Mouse (Mus musculus): ENCODE data around the gene Fam222a.

The Fam222a gene

DNA sequence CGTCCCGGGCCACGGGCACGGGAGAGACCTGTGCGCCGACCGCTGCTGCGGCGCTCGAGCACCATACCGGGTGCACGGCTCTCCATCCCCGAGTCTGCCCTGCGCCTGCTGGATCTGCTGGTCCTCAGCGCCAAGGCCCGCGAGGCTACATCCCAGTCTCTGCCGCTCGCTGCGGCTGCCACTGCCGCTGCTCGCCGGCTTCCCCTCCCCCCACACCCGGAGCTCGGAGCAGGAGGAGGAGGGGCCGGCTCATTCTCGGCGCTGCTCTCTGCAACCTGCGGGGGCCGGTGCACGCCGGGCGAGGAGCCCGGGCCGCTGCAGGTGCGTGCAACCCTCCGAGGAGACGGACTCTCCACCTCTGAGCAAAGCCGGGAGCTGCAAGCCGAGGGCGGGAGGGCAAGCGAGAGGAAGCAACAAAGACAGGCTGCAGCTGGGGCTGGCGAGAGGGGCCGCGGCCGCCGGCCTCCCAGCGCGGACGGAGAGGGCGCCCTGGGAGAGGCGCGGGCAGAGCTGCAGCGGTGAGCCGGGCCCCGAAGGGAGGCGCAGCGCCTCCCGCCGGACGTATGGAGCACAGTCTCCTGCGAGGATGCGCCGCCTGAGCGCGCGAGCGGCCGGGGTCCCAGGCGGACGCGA lies at the start of gene Fam222a:
Gene Fam222a, plus strand, starts transcription at position 452 of the 633 bp plus-strand sequence.
- Histone ChIP-seq H3K27me3 (ENCODE audit: insufficient read depth, low read length) (peaks cover 29% of the 10 kb centered on the region), H3K4me1 (replicated peaks; ENCODE audit: low read depth, low read length) (peaks cover 77% of the 10 kb centered on the region)
- TF ChIP-seq POU5F1 (IDR thresholded peaks at IDR 0.05; ENCODE audit: borderline replicate concordance, low read length) (no peak), NANOG (IDR thresholded peaks at IDR 0.05; ENCODE audit: borderline replicate concordance, low read length) (no peak), CTCF (conservative IDR thresholded peaks at IDR 0.05; ENCODE audit: low read length) (no peak)

DNA sequence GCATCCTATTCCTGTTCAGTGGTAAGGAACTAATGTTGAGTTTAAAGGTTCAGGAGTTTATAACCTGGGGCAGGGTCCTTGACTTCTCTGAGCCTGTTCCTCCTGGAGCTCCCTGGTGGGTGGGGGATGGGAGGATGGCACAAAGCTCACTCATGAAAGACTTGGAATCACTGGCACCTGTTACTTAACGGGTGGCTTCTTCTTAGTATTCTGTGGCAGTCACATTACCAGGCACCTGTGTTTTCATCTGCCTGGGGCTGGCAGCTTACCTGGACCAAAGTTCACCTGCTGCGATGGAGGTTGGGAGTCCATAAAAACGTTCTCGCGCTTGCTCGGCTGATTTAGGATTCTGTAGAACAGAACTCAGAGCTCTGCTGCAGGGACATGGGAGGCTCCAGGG lies 39.5 kb upstream of the Fam222a start:
- H3K36me3 ChIP-seq (ENCODE audit: insufficient read depth, low read length), result no peaks in the 10 kb centered on the region
- no peaks in the 10 kb centered on the region for H3K27me3 ChIP-seq (ENCODE audit: insufficient read depth, low read length)
- H3K9me3 ChIP-seq (ENCODE audit: low read length), result no peaks in the 10 kb centered on the region
- no peak overlapping the region for H3K4me3 ChIP-seq (replicated peaks; ENCODE audit: low read length)
- H3K4me1 ChIP-seq (replicated peaks; ENCODE audit: low read depth, low read length), result peaks cover 20% of the 10 kb centered on the region
- TF ChIP-seq CTCF (conservative IDR thresholded peaks at IDR 0.05; ENCODE audit: low read length) (no peak), NANOG (IDR thresholded peaks at IDR 0.05; ENCODE audit: borderline replicate concordance, low read length) (no peak), POU5F1 (IDR thresholded peaks at IDR 0.05; ENCODE audit: borderline replicate concordance, low read length) (no peak)

More for the DNA sequence above, at the start of gene Fam222a:
- Histone ChIP-seq H3K36me3 (ENCODE audit: insufficient read depth, low read length) (peaks cover 4% of the 10 kb centered on the region; the same call in 1 of the 2 replicates), H3K4me3 (replicated peaks; ENCODE audit: low read length) (peak within 1 kb of the TSS; percentile 98), H3K9me3 (ENCODE audit: low read length) (peaks cover 7% of the 10 kb centered on the region)

DNA sequence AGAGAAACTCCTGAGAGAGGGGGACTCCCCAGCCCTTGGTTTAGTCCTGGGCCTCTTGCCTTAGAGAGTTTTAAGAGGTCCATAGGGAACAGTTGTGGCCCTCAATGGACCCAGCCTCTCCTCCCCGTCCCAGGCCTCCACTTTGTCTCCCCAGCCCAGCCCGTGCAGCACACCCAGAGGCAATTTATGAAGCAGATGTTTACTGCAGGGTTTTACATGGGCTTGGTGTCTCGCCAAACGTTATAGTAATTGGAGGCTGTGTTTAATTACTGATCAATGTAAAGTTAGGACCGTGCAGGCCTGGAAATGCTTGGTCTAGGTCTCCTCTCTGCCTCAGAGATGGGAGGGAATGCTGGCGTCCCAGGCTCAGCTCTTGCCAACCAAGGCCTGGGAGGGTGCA lies 37.5 kb upstream of the Fam222a start:
- no peak overlapping the region for H3K4me3 ChIP-seq (replicated peaks; ENCODE audit: low read length)
- 0 out of 2 replicates have a peak, but pooled peaks cover 3% of the 10 kb centered on the region for H3K27me3 ChIP-seq (ENCODE audit: insufficient read depth, low read length)
- H3K9me3 ChIP-seq (ENCODE audit: low read length), result no peaks in the 10 kb centered on the region
- H3K4me1 ChIP-seq (replicated peaks; ENCODE audit: low read depth, low read length), result peaks cover 22% of the 10 kb centered on the region
- no peaks in the 10 kb centered on the region for H3K36me3 ChIP-seq (ENCODE audit: insufficient read depth, low read length)
- TF ChIP-seq NANOG (IDR thresholded peaks at IDR 0.05; ENCODE audit: borderline replicate concordance, low read length), result no peak

DNA sequence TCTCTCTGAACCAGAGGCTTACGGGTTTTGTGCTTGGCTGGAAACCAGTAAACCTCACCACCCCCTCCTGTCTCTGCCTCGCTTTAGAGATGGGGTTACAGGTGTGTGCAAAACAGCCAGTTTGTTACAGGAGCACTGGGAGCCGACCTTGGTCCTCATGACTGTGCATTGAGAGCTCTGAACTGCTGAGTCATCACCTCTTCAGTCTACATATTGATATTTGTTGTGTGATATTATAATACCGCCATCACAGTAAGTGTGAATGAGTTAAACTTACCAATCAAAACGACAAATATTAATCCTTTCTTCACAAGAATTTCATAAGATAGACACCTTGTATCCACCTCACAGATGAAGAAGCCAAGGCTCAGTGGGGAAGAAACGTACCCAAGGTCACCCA lies 35.8 kb upstream of the Fam222a start:
- Histone ChIP-seq H3K4me3 (replicated peaks; ENCODE audit: low read length) (no peak overlapping the region), H3K27me3 (ENCODE audit: insufficient read depth, low read length) (peaks cover 8% of the 10 kb centered on the region), H3K4me1 (replicated peaks; ENCODE audit: low read depth, low read length) (peaks cover 35% of the 10 kb centered on the region), H3K9me3 (ENCODE audit: low read length) (no peaks in the 10 kb centered on the region), H3K36me3 (ENCODE audit: insufficient read depth, low read length) (no peaks in the 10 kb centered on the region)
- TF ChIP-seq NANOG (IDR thresholded peaks at IDR 0.05; ENCODE audit: borderline replicate concordance, low read length), result no peak
- no peak for TF ChIP-seq POU5F1 (IDR thresholded peaks at IDR 0.05; ENCODE audit: borderline replicate concordance, low read length)
- TF ChIP-seq CTCF (conservative IDR thresholded peaks at IDR 0.05; ENCODE audit: low read length), result no peak

DNA sequence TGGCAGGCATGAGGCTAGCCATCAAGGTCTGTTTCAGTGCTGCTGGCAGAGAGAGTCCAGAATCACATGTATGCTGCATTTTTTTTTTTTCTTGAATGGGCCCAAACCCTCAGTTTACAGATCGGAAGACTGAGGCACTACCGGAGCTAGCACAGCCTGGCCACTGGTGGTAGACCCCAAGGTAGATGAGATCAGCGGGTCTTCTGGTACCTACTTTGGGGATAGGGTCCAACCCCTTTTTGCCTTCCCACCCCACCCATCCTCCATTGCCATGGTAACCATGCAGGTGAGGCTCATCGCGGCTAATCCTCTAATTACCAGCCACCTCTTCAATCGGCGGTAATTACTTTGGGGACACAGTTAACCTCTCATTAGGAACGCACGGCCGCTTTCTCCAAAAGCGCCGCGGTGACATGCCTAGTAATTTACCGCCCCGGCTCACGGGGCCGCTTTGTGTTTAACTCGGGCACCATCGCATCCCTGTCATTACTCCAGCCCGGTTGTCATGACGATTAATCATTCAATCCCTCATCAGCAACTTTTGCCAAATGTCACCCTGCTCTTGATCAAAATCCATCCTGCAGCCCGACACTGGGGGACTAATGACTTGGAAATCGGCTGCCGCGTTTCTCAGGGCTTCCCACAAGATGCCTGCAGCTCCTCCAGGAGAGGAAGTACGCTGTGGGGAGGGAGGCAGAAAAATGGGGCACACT lies 30.4 kb upstream of the Fam222a start:
- peak overlapping the region; percentile 53 for H3K4me3 ChIP-seq (replicated peaks; ENCODE audit: low read length)
- no peaks in the 10 kb centered on the region for H3K9me3 ChIP-seq (ENCODE audit: low read length)
- H3K4me1 ChIP-seq (replicated peaks; ENCODE audit: low read depth, low read length), result peaks cover 66% of the 10 kb centered on the region
- TF ChIP-seq NANOG (IDR thresholded peaks at IDR 0.05; ENCODE audit: borderline replicate concordance, low read length) (no peak), CTCF (conservative IDR thresholded peaks at IDR 0.05; ENCODE audit: low read length) (no peak), POU5F1 (IDR thresholded peaks at IDR 0.05; ENCODE audit: borderline replicate concordance, low read length) (no peak)
- H3K27me3 ChIP-seq (ENCODE audit: insufficient read depth, low read length), result peaks cover 28% of the 10 kb centered on the region
- H3K36me3 ChIP-seq (ENCODE audit: insufficient read depth, low read length), result no peaks in the 10 kb centered on the region

DNA sequence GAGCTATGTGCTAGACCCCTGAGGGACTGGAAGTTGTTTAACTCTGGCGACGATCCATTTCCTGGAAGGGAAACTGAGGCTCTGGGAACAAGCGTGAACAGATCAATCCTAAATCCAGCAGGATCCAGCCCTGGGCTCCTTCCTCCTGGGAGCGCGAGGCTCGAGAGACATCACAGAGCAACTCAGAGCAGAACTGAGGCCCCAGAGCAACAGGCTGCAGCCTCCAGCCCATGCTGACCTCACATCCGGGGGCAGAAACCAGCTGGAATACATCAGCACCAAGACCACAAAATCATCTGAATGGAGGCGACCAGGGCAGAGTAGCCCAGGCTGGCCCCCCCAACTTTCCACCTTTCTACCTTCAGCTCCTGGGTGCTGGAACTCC lies 29.8 kb upstream of the Fam222a start:
- Histone ChIP-seq H3K4me3 (replicated peaks; ENCODE audit: low read length) (peak overlapping the region; percentile 53), H3K36me3 (ENCODE audit: insufficient read depth, low read length) (no peaks in the 10 kb centered on the region), H3K9me3 (ENCODE audit: low read length) (no peaks in the 10 kb centered on the region), H3K4me1 (replicated peaks; ENCODE audit: low read depth, low read length) (peaks cover 65% of the 10 kb centered on the region), H3K27me3 (ENCODE audit: insufficient read depth, low read length) (peaks cover 28% of the 10 kb centered on the region)
- TF ChIP-seq CTCF (conservative IDR thresholded peaks at IDR 0.05; ENCODE audit: low read length), result no peak
- no peak for TF ChIP-seq NANOG (IDR thresholded peaks at IDR 0.05; ENCODE audit: borderline replicate concordance, low read length)
- TF ChIP-seq POU5F1 (IDR thresholded peaks at IDR 0.05; ENCODE audit: borderline replicate concordance, low read length), result no peak

DNA sequence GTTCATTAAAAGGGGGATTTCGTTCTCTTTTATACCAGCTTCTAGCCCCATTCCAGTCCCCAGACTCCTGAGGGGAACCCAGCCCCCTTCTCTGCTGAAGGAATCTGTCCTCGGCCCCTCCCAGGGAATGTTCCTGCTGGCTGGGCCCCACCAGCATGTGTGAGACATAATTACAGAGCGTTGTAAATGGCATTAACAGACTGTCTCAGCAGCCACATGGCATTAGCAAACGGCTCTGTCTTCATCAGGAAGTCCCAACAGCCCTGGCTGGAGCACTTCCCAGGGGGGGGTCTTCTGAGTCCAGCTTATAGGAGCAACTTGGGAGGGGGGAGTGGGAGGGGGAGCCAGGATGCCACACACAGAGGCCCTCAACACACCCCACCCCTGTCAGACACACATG lies 29.1 kb upstream of the Fam222a start:
- no peak overlapping the region for H3K4me3 ChIP-seq (replicated peaks; ENCODE audit: low read length)
- no peaks in the 10 kb centered on the region for H3K9me3 ChIP-seq (ENCODE audit: low read length)
- H3K27me3 ChIP-seq (ENCODE audit: insufficient read depth, low read length), result peaks cover 28% of the 10 kb centered on the region
- H3K4me1 ChIP-seq (replicated peaks; ENCODE audit: low read depth, low read length), result peaks cover 65% of the 10 kb centered on the region
- no peaks in the 10 kb centered on the region for H3K36me3 ChIP-seq (ENCODE audit: insufficient read depth, low read length)
- TF ChIP-seq CTCF (conservative IDR thresholded peaks at IDR 0.05; ENCODE audit: low read length), result no peak
- TF ChIP-seq NANOG (IDR thresholded peaks at IDR 0.05; ENCODE audit: borderline replicate concordance, low read length), result no peak
- no peak for TF ChIP-seq POU5F1 (IDR thresholded peaks at IDR 0.05; ENCODE audit: borderline replicate concordance, low read length)

DNA sequence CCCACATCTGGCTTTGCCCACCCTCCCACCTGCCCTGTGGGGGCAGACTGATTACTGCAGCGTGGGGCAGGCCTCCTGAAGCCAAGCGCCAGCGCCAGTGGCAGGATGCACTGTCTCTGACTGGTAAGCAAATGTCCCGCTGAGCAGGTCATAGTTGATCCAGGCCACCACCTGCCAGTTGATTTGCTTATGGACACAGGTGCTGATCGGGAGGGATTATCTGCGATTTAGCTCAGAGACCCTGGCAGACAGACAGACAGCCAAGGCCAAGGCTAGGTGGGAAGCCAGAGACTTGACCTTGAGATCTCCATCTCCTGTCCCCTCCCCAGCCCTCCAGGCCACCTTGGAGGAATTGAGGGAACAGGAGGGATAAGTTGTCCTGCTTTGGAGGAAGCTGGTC lies 28.1 kb upstream of the Fam222a start:
- Histone ChIP-seq H3K27me3 (ENCODE audit: insufficient read depth, low read length) (peaks cover 28% of the 10 kb centered on the region), H3K4me1 (replicated peaks; ENCODE audit: low read depth, low read length) (peaks cover 74% of the 10 kb centered on the region), H3K36me3 (ENCODE audit: insufficient read depth, low read length) (no peaks in the 10 kb centered on the region), H3K4me3 (replicated peaks; ENCODE audit: low read length) (0 out of 2 replicates have a peak overlapping the region, but pooled peaks have one; percentile 10), H3K9me3 (ENCODE audit: low read length) (no peaks in the 10 kb centered on the region)
- TF ChIP-seq POU5F1 (IDR thresholded peaks at IDR 0.05; ENCODE audit: borderline replicate concordance, low read length) (no peak), NANOG (IDR thresholded peaks at IDR 0.05; ENCODE audit: borderline replicate concordance, low read length) (no peak), CTCF (conservative IDR thresholded peaks at IDR 0.05; ENCODE audit: low read length) (no peak)
